Mouse (Mus musculus) testis, adult 2 months (tissue): ENCODE measurements around the gene Iqsec1. TPM values are rescaled to one million over a fixed set of nuclear protein-coding genes. Genes with fewer than 3 reads are reported as not detected.

ENCODE experiments used
- H3K27ac ChIP-seq: fragments of 200-500 bp; 2 replicates; pipeline ENCODE4 v1.5.1; 2012; ENCODE audit warnings: low read depth, low read length; ENCODE audit not compliant: control insufficient read depth, insufficient read depth
- H3K27me3 ChIP-seq: fragments of 200-500 bp; 2 replicates; pipeline ENCODE4 v1.6.1; 2012; ENCODE audit warnings: mild to moderate bottlenecking, low read length, moderate library complexity; ENCODE audit not compliant: control insufficient read depth, insufficient read depth
- H3K36me3 ChIP-seq: fragments of 200-500 bp; 2 replicates; pipeline ENCODE4 v1.6.1; 2012; ENCODE audit warnings: mild to moderate bottlenecking, low read length; ENCODE audit not compliant: control insufficient read depth, insufficient read depth
- H3K4me1 ChIP-seq: fragments of 200-500 bp; 2 replicates; pipeline ENCODE4 v1.6.1; 2012; ENCODE audit warnings: low read length; ENCODE audit not compliant: control insufficient read depth, insufficient read depth
- H3K4me3 ChIP-seq: fragments of 200-500 bp; 2 replicates; pipeline ENCODE4 v1.5.1; 2012; ENCODE audit warnings: low read depth, mild to moderate bottlenecking, low read length, moderate library complexity, mixed read lengths; ENCODE audit not compliant: control insufficient read depth
- CTCF ChIP-seq: fragments of 200-500 bp; IDR thresholded peaks from 2 replicates; pipeline ENCODE4 v1.5.1; 2012; ENCODE audit warnings: low read depth, mild to moderate bottlenecking, inconsistent platforms, low read length, moderate library complexity; ENCODE audit not compliant: control insufficient read depth, insufficient read depth, insufficient replicate concordance
- POLR2A ChIP-seq: fragments of 200-500 bp; IDR thresholded peaks from 2 replicates; pipeline ENCODE4 v1.6.1; 2012; ENCODE audit warnings: low read depth, mild to moderate bottlenecking, inconsistent platforms, low read length, moderate library complexity; ENCODE audit not compliant: control insufficient read depth
- polyA plus RNA-seq: library from polyadenylated mRNA; depleted of rRNA; stranded (reverse); fragments of >200 nt; gene quantifications from 2 replicates; pipeline ENCODE4 v1.2.3, GENCODE M21; 2012

The Iqsec1 gene
- polyA plus RNA-seq, 1 experiment: 47.2 TPM

DNA sequence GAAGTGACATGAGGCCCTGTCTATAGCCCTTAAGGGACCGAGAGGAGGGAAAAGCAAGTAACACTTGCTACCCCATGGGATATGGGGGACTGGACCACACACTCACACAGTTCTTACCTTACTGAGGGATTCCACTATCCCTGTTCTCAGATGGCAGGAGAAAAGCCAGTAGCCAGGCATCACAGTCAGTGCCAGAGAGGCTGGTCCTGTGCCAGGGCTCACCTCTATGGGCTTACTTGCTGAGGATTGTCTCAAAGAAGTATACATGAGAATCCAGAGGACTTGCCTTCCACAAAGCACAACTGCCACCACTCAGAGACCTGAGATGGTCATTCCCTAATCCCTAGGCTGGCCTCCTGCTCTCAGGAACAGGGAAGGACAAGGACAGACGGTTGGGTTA lies 296.1 kb downstream of the Iqsec1 start:
- Histone ChIP-seq H3K36me3 (no peaks in the 10 kb centered on the region), H3K27me3 (no peaks in the 10 kb centered on the region), H3K4me1 (peaks cover 4% of the 10 kb centered on the region), H3K4me3 (no peak overlapping the region), H3K27ac (no peak overlapping the region)
- TF ChIP-seq POLR2A (no peak), CTCF (no peak)

DNA sequence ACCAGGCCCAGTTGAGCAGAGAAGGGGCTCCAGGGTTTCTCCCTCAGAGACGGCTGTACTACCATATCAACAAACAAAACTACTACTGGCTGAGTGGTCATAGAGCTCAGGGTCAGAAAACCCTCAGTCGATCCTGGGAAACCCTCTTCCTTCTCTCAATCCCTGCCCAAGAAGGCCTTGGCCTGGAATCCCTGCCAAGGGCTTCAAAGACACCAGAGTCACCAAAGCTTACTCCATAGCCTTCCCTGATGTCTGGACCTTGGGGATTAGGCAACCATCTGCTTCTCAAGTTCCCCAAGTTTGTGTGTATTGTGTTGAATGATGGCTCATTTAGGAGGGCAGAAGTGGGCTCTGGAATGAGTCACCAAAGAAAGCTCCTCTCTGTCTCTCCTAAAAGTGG lies 296.6 kb downstream of the Iqsec1 start:
- H3K4me3 ChIP-seq: no peak overlapping the region
- H3K27ac ChIP-seq: no peak overlapping the region
- H3K27me3 ChIP-seq: no peaks in the 10 kb centered on the region
- no peak for TF ChIP-seq POLR2A
- no peak for TF ChIP-seq CTCF
- H3K36me3 ChIP-seq: no peaks in the 10 kb centered on the region
- peaks cover 1% of the 10 kb centered on the region for H3K4me1 ChIP-seq

DNA sequence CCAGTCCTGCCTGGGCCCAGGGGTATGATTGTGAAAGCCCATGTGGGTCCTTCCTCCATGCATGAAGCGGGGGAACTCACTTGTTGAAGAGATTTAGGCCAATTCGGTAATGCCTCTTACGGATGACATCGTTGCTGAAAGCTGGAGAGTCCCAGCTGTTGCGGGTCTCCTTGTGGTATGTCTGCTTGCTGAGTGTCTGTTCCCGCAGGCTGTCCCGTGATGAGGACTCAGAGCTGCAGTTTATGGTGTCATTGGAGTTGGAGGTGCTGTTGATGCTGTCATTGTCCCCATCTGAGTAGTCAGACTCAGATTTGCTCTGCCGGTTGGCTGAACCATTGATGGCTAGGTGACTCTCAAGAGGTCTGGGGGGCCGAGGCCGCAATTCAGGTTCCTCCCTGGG lies 299.0 kb downstream of the Iqsec1 start:
- Histone ChIP-seq H3K27ac (no peak overlapping the region), H3K4me3 (no peak overlapping the region), H3K4me1 (no peaks in the 10 kb centered on the region), H3K27me3 (no peaks in the 10 kb centered on the region), H3K36me3 (no peaks in the 10 kb centered on the region)
- no peak for TF ChIP-seq CTCF
- TF ChIP-seq POLR2A: no peak

DNA sequence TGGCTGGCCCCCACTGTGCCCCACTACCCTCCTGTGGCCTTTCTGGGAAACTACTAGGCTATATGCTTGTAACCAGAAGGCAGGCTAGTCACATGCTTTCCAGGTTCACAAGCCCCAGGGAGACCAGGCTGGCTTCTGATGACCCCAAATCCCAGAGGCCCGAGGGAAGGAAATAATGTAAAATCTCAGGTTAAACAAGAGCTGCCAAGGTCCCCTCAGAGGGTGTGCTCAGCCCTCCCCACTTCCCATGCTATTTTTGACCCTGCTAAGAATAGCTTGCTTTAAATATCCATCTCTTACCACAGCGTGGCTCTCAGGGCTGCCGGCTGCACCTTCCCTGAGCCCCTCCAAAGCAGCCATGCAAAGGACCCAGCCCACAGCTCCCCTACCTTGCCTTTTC lies 299.7 kb downstream of the Iqsec1 start:
- Histone ChIP-seq H3K4me3 (no peak overlapping the region), H3K27me3 (no peaks in the 10 kb centered on the region), H3K27ac (no peak overlapping the region), H3K36me3 (no peaks in the 10 kb centered on the region), H3K4me1 (no peaks in the 10 kb centered on the region)
- TF ChIP-seq POLR2A (no peak), CTCF (no peak)

DNA sequence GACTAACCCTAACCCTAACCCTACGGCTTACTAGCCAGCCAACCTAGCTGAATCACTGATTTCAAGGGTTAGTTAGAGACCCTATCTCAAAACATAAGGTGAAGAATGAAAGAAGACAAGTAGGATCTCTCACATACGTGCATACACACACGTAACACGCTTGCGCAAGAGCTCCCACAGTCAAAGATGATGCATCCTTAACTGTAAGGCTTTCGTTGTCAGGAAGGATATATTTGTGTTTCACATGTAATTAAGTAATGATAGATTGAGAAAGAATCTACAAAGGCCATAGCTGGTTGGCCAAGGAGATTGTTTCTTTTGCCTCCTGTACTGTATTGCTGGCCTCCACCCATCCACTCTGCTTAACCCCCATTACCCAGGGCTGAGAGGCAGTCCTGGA lies 300.5 kb downstream of the Iqsec1 start:
- Histone ChIP-seq H3K27ac (no peak overlapping the region), H3K4me1 (no peaks in the 10 kb centered on the region), H3K4me3 (no peak overlapping the region), H3K36me3 (no peaks in the 10 kb centered on the region), H3K27me3 (no peaks in the 10 kb centered on the region)
- no peak for TF ChIP-seq CTCF
- no peak for TF ChIP-seq POLR2A

DNA sequence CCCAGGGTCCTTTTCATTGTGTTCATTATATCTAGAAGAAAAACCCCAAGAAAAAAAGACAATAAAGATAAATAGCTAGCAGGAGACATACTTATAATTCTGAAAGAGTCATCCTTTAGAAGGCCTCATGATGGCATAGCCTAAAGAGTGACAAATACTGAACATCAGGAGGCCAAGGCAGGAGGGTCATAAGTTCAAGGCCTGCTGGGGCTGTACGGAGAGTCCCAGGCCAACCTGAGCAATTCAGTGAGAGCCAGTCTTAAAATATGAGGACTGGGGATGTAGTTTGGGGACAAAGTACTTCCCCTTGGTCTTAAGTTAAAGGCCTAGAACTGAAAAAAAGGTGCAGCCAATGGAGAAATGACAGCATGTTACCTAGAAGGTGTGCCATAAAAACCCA lies 301.7 kb downstream of the Iqsec1 start:
- TF ChIP-seq POLR2A (no peak), CTCF (no peak)
- Histone ChIP-seq H3K36me3 (no peaks in the 10 kb centered on the region), H3K27ac (no peak overlapping the region), H3K27me3 (no peaks in the 10 kb centered on the region), H3K4me3 (no peak overlapping the region), H3K4me1 (no peaks in the 10 kb centered on the region)

DNA sequence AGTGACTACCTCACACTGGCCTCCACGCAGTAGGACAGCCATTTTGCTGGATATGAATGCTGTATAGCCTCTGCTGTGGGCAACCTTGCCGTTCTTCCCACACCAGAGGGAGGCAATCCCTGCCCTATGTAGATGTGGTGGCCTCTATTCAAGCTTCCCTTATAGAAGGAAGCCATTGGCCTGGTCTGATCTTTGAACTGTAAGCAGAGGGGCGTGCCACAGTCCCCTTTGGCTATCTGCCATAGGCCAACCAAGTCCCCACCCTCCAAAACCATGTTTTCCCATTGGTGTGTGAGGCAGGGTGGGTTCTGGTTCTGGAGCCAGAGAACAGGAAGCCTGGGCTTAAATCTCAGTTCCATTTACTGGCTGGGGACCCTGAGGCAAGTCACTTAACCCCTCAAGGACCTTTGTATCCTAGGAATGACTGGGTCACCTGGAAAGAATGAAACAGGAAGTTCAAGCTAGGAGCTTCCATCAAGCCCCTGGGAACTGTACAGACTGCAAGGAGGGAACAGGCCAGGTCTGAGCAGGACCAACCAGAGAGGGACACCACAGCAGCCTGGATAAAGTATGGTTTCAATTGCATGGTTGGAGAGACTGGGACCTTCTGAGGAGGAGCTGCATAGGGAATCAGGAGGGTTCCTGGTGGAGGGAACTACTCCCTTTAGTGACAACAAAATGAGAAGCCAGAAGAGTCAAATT lies 304.5 kb downstream of the Iqsec1 start:
- H3K4me3 ChIP-seq: no peak overlapping the region
- H3K27me3 ChIP-seq: no peaks in the 10 kb centered on the region
- no peak overlapping the region for H3K27ac ChIP-seq
- H3K4me1 ChIP-seq: no peaks in the 10 kb centered on the region
- H3K36me3 ChIP-seq: no peaks in the 10 kb centered on the region; the same call in 1 of the 2 replicates
- no peak for TF ChIP-seq POLR2A
- no peak for TF ChIP-seq CTCF
